Mouse (Mus musculus): ENCODE measurements around the gene Adamtsl5.

The Adamtsl5 gene

DNA sequence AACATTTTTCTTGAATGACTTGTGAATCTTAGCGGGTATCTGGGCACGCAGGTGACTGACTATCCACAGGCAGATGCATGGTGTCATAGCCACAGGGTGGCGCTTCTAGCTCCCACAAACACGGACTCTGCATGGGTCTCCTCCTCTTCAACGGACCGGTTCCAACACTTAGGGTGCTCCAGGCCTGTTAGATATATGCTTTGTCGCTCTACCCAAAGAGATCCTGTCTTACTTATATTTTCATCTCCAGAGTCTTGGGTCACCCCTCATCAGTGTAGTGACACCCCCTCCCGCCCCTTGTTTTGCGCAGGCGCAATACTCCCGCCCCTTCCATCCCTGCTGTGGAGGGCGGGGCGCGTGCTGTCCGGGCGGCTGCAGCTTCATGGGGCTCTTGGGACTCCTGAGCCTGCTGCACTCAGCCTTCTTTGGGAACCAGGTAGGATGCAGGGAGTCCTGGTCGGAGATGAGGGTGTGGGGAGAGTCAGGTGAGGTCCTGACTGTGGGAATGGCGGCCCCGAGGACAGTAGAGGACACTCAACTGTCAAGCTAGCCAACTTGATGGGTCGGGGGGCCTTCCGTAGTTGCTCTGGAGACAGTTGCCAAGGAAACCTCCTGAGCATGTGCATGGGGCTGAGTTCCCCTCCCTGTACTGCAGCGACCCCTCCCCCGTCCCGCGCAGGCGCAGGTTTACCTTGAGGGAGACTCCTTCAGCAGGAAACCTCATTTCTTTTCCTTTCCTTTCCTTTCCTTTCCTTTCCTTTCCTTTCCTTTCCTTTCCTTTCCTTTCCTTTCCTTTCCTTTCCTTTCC, 52.4 kb downstream of the Adamtsl5 start, which contains the start of gene Apc2:
Gene Apc2, plus strand, starts transcription at position 360 of the 808 bp plus-strand sequence.
- peak; percentile 85 for DNase-seq (ENCODE audit: low read depth, low spot score)

DNA sequence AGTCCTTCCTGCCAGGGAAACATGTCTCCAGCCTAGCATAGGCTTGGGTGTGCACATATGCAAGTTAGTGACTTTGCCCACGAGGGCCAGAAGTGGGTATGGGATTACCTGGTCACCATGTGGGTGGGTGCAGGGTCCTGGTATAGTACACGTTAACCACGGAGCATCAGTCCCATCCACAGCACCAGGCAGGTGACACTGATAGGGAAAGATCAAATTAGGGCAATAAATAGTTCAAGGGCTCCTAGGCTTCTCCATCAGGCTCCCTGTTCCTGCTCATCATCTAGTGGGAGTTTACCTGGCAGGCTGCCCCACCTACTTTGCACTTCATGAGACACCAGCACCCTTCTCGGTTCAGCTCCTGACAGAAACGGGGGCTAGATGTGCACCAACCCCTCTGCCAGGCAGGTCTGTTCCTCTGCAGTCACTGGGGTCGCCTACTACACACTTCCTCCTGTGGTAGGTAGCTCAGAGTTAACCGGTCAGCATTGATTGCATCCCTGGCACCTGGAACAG, 53.4 kb downstream of the Adamtsl5 start:
- DNase-seq (ENCODE audit: low read depth, low spot score), result no peak

DNA sequence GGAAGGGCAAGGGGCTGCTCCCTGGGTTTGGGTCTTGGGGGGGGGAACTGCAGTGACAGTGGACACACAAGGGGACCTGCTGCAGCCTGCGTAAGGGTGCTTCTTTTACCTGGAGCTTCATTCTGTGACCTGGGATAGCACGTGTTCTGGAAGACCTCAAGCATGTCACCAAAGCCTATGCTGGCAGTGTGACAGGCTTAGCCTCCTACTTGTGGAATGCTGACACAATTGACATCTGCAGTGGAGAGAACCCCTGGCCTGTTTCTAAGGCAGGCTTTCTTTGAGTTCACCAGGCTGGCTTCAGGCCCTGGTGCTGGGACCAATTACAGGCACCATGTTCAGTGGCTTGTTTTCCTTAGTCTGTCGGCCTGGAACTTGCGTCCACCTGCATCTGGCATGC, 53.9 kb downstream of the Adamtsl5 start:
- DNase-seq (ENCODE audit: low read depth, low spot score), result no peak

DNA sequence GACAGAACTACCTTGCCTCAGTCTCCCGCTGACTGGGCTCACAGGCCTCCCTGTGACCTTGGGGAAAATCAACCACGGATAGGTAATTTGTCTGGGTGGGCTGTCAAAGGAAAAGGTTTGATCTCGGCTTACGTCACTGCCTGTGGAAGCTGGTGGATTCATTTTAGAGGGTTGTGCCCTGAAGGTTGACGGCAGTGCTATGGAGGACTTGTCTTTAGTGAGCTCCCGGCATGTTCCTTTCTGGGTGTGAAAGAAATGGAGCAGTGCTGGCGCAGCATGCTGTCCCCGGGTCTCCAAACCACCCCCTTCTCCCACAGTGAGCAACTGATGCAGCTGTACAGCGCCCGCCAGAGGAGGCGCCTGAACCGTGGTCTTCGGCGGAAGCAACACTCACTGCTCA, 54.9 kb downstream of the Adamtsl5 start:
- DNase-seq (ENCODE audit: low read depth, low spot score), result no peak

DNA sequence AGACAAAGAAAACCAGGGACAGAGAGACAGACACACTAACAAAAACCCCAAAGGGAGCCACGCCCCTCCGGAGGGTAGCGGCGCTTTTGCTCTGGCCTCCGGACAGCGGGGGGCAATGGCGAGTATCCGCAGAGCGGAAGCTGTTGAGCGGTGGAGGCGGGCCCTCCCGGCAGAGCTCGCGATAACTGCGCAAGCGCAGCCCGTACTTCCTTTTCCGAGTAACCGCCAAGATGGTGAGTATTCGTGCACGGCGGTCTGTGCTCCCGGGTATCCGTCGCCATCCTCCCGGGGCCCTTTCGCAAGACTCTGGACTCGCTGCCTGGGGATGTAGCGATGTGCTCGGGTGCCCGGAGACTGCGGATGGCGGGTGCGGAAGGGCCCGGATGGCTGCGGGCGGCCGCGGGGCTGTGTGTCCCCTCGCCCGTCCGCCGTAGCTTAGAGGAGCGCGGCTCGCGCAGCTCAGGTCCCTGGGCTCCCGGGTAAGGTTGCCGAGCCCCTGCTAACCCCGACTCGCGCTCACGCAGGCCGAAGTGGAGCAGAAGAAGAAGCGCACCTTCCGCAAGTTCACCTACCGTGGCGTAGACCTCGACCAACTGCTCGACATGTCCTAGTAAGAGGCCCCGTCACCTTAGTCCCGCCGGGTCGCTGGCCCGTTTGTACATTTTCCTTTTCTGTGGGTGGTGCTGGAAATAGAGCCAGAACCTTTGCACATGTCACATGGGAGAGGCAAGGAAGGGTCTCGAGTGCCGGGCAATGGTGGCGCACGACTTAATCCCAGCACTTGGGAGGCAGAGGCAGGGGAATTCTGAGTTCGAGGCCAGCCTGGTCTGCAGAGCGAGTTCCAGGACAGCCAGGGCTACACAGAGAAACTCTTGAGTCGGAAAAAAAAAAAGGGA, 55.7 kb downstream of the Adamtsl5 start, which contains the start of gene Rps15:
Gene Rps15, plus strand, starts transcription at position 203 of the 896 bp plus-strand sequence.
- DNase-seq (ENCODE audit: low read depth, low spot score), result peak; percentile 90
